Mouse (Mus musculus) spleen, adult 2 months (tissue): Measurements from ENCODE around the gene Abcg2. TPM values are rescaled to one million over a fixed set of nuclear protein-coding genes. Genes with fewer than 3 reads are reported as not detected.
A peak's percentile ranks its signal among the peaks of the same experiment; 100 is the strongest.
"Not testable (repeated sequence)": the region's sequence is repeated elsewhere in the genome, so short reads cannot be mapped to it uniquely, and the experiment has no call there.

Experiments used
- DNase-seq, 2 experiments: peaks; one replicate each; pipeline versions ENCODE4 v3.0.0 to v3.0.0-alpha.2; 2012 to 2021; ENCODE audit warnings: low spot score in 2 of 2, low read depth in 1 of 2
- H3K27ac ChIP-seq: fragments of 200-500 bp; 2 replicates; pipeline ENCODE4 v1.5.1; 2012; ENCODE audit warnings: low read length, inconsistent platforms; ENCODE audit not compliant: insufficient read depth
- H3K27me3 ChIP-seq: fragments of 200-500 bp; 2 replicates; pipeline ENCODE4 v1.6.1; 2012; ENCODE audit warnings: mild to moderate bottlenecking, moderate library complexity, low read length, inconsistent platforms; ENCODE audit not compliant: control insufficient read depth, insufficient read depth
- H3K36me3 ChIP-seq: fragments of 200-500 bp; 2 replicates; pipeline ENCODE4 v1.6.1; 2012; ENCODE audit warnings: mild to moderate bottlenecking, low read length, inconsistent platforms; ENCODE audit not compliant: control insufficient read depth, insufficient read depth
- H3K4me1 ChIP-seq: fragments of 200-500 bp; 2 replicates; pipeline ENCODE4 v1.6.1; 2011; ENCODE audit warnings: inconsistent platforms; ENCODE audit not compliant: control insufficient read depth, insufficient read depth, insufficient read length
- H3K4me3 ChIP-seq: fragments of 200-500 bp; 2 replicates; pipeline ENCODE4 v1.5.1; 2011; ENCODE audit warnings: mild to moderate bottlenecking, inconsistent platforms; ENCODE audit not compliant: insufficient read depth, insufficient read length; ENCODE audit errors: extremely low read depth
- CTCF ChIP-seq: fragments of 200-500 bp; IDR thresholded peaks from 2 replicates; pipeline ENCODE4 v1.5.1; 2011; ENCODE audit warnings: mild to moderate bottlenecking, inconsistent platforms; ENCODE audit not compliant: insufficient read depth, insufficient read length, insufficient replicate concordance; ENCODE audit errors: extremely low read depth
- POLR2A ChIP-seq: fragments of 200-500 bp; IDR thresholded peaks from 2 replicates; pipeline ENCODE4 v1.6.1; 2011; ENCODE audit warnings: low read depth, low read length, inconsistent platforms
- WGBS: fragments of 180-500 bp; shearing (Covaris S2); methylation state at CpG from one replicate; pipeline ENCODE4 v1.1.7; 2018; 5-methylcytosine and 5-hydroxymethylcytosine counted together
- polyA plus RNA-seq: library from polyadenylated mRNA; depleted of rRNA; stranded (reverse); fragments of >200 nt; gene quantifications from 2 replicates; pipeline ENCODE4 v1.2.3, GENCODE M21; 2012; rRNA removed

Abcg2 gene
- 4.4 and 5.1 TPM in 2 replicates for polyA plus RNA-seq

- not testable (repeated sequence) for H3K36me3 ChIP-seq, DNase-seq
- 89% methylated on average over 3 of the region's 3 CpGs for WGBS
Observed at GRCm38 (mm10) chr6:58584223-58584622, at the start of gene Abcg2. Gene Abcg2 (plus strand): TSS chr6:58584523.

GRCm38 (mm10) chr6:58540263-58540662, 44.1 kb upstream of the Abcg2 start:
- WGBS: 68% methylated on average over 4 of the region's 4 CpGs
- not testable (repeated sequence) for H3K27me3 ChIP-seq, DNase-seq, H3K36me3 ChIP-seq, H3K4me3 ChIP-seq, H3K27ac ChIP-seq, H3K4me1 ChIP-seq

More at GRCm38 (mm10) chr6:58584223-58584622, at the start of gene Abcg2:
- H3K4me3 ChIP-seq, H3K27me3 ChIP-seq, H3K4me1 ChIP-seq, H3K27ac ChIP-seq: not testable (repeated sequence)

GRCm38 (mm10) chr6:58542852-58543251, 41.5 kb upstream of the Abcg2 start:
- WGBS: 60% methylated on average over 8 of the region's 8 CpGs
- not testable (repeated sequence) for H3K36me3 ChIP-seq, H3K27ac ChIP-seq, H3K4me1 ChIP-seq, H3K4me3 ChIP-seq, H3K27me3 ChIP-seq
- peak in 1 of 2 experiments; percentile 7 for DNase-seq

- 47% methylated on average over 2 of the region's 2 CpGs for WGBS
- H3K27ac ChIP-seq, H3K4me3 ChIP-seq, DNase-seq, H3K36me3 ChIP-seq, H3K27me3 ChIP-seq, H3K4me1 ChIP-seq: not testable (repeated sequence)
Observed at GRCm38 (mm10) chr6:58544971-58545370, 39.4 kb upstream of the Abcg2 start.

GRCm38 (mm10) chr6:58546050-58546449, 38.3 kb upstream of the Abcg2 start:
- WGBS: 77% methylated on average over 5 of the region's 5 CpGs

GRCm38 (mm10) chr6:58546816-58547215, 37.5 kb upstream of the Abcg2 start:
- Histone ChIP-seq H3K4me3 (no peak overlapping the region), H3K36me3 (no peaks in the 10 kb centered on the region), H3K27ac (no peak overlapping the region), H3K27me3 (no peaks in the 10 kb centered on the region), H3K4me1 (no peaks in the 10 kb centered on the region)
- DNase-seq: peak; percentile 3 to 35
- TF ChIP-seq CTCF: peak; percentile 60; the same call in 1 of the 2 replicates
- no peak for TF ChIP-seq POLR2A
- WGBS: 7% methylated on average over 4 of the region's 4 CpGs

More at GRCm38 (mm10) chr6:58546050-58546449, 38.3 kb upstream of the Abcg2 start:
- not testable (repeated sequence) for H3K27ac ChIP-seq, H3K4me1 ChIP-seq, H3K4me3 ChIP-seq, DNase-seq, H3K36me3 ChIP-seq, H3K27me3 ChIP-seq

GRCm38 (mm10) chr6:58553812-58554211, 30.5 kb upstream of the Abcg2 start:
- not testable (repeated sequence) for H3K4me3 ChIP-seq, H3K27me3 ChIP-seq, H3K27ac ChIP-seq, H3K36me3 ChIP-seq, DNase-seq, H3K4me1 ChIP-seq

- 51% methylated on average over 3 of the region's 3 CpGs for WGBS
Observed at GRCm38 (mm10) chr6:58593987-58594844, 9.9 kb downstream of the Abcg2 start.

GRCm38 (mm10) chr6:58595639-58596293, 11.4 kb downstream of the Abcg2 start:
- DNase-seq, H3K27me3 ChIP-seq, H3K36me3 ChIP-seq, H3K4me1 ChIP-seq: not testable (repeated sequence)
- Histone ChIP-seq H3K27ac (peak overlapping the region; percentile 2; the same call in 1 of the 2 replicates), H3K4me3 (peak overlapping the region; percentile 47; the same call in 1 of the 2 replicates)
- WGBS: 28% methylated on average over 9 of the region's 9 CpGs

More at GRCm38 (mm10) chr6:58593987-58594844, 9.9 kb downstream of the Abcg2 start:
- not testable (repeated sequence) for H3K4me1 ChIP-seq, H3K4me3 ChIP-seq, DNase-seq, H3K27me3 ChIP-seq, H3K36me3 ChIP-seq, H3K27ac ChIP-seq
